Mouse (Mus musculus): Measurements from ENCODE around the gene Klhl21. TPM values are rescaled to one million over a fixed set of nuclear protein-coding genes. Genes with fewer than 3 reads are reported as not detected.

Gene Klhl21
- total RNA-seq, 2 experiments from 2014 or later = 42.3 to 49.2 TPM

Other genes starting within 250 kb of the Klhl21 start
- gene Camta1, start 146.9 kb upstream of the Klhl21 start, total RNA-seq (2021) = 100 to 1,000 TPM; 152 to 172 TPM
- 10 to 100 TPM; 96.2 to 99.0 TPM for gene Dnajc11, start 75.1 kb upstream of the Klhl21 start, total RNA-seq (2021)
- gene Thap3, start 19.8 kb upstream of the Klhl21 start, total RNA-seq (2021) = 10 to 100 TPM; 11.7 to 13.4 TPM
- gene Phf13, start 12.5 kb upstream of the Klhl21 start, total RNA-seq (2021) = 10 to 100 TPM; 14.8 to 15.3 TPM
- 10 to 100 TPM; 10.5 to 11.1 TPM for gene Zbtb48, start 18.9 kb downstream of the Klhl21 start, total RNA-seq (2021)
- gene Tas1r1, start 29.8 kb downstream of the Klhl21 start, total RNA-seq (2021) = under 1 TPM; 0.10 to 0.11 TPM
- gene Nol9, start 30.5 kb downstream of the Klhl21 start, total RNA-seq (2021) = 10 to 100 TPM; 11.1 to 13.2 TPM
- gene Plekhg5, start 63.7 kb downstream of the Klhl21 start, total RNA-seq (2021) = 10 to 100 TPM; 35.0 to 35.3 TPM
- 1 to 10 TPM in 1 of 2 experiments, under 1 TPM in 1; 0.88 to 2.2 TPM for gene Tnfrsf25, start 107.1 kb downstream of the Klhl21 start, total RNA-seq (2021)
- gene Espn, start 143.6 kb downstream of the Klhl21 start, total RNA-seq (2021) = 1 to 10 TPM; 1.5 to 1.8 TPM
- gene Hes2, start 150.1 kb downstream of the Klhl21 start, total RNA-seq (2021) = not detected
- 10 to 100 TPM; 54.3 to 58.4 TPM for gene Acot7, start 169.3 kb downstream of the Klhl21 start, total RNA-seq (2021)